Mouse (Mus musculus) liver, embryonic 16.5 days (tissue): ENCODE measurements around the gene Nupl1. TPM values are rescaled to one million over a fixed set of nuclear protein-coding genes. Genes with fewer than 3 reads are reported as not detected.
A peak's percentile ranks its signal among the peaks of the same experiment; 100 is the strongest.

Source experiments
- ATAC-seq: fragments of 200-750 bp; cut with Nextera tagmentation; 2 replicates; pipeline ENCODE4 v1.8.0; 2017; ENCODE audit warnings: low read depth, mild to moderate bottlenecking, moderate number of reproducible peaks, moderate library complexity
- H3K27ac ChIP-seq: fragments of 300-500 bp; sonication (generic); 2 replicates; pipeline ENCODE4 v1.5.1; 2014; ENCODE audit warnings: mild to moderate bottlenecking, low read length
- H3K27me3 ChIP-seq: fragments of 300-500 bp; sonication (generic); 2 replicates; pipeline ENCODE4 v1.6.1; 2014; ENCODE audit warnings: low read depth, low read length, mixed read lengths; ENCODE audit not compliant: control insufficient read depth, insufficient read depth
- H3K36me3 ChIP-seq: fragments of 300-500 bp; sonication (generic); 2 replicates; pipeline ENCODE4 v1.6.1; 2014; ENCODE audit warnings: mild to moderate bottlenecking; ENCODE audit not compliant: control insufficient read depth, insufficient read depth
- H3K4me1 ChIP-seq: fragments of 300-500 bp; sonication (generic); 2 replicates; pipeline ENCODE4 v1.6.1; 2014; ENCODE audit warnings: low read depth, low read length, mixed read lengths; ENCODE audit not compliant: control insufficient read depth
- H3K4me2 ChIP-seq: fragments of 300-500 bp; sonication (generic); 2 replicates; pipeline ENCODE4 v1.6.1; 2014; ENCODE audit warnings: low read depth, low read length, mixed read lengths
- H3K4me3 ChIP-seq: fragments of 300-500 bp; sonication (generic); 2 replicates; pipeline ENCODE4 v1.5.1; 2014; ENCODE audit warnings: low read depth, mild to moderate bottlenecking, low read length
- H3K9ac ChIP-seq: fragments of 300-500 bp; sonication (generic); 2 replicates; pipeline ENCODE4 v1.6.1; 2014; ENCODE audit warnings: low read depth, low read length
- H3K9me3 ChIP-seq: fragments of 300-500 bp; sonication (generic); replicated peaks from 2 replicates; pipeline ENCODE4 v1.6.1; 2016; ENCODE audit warnings: low read length; ENCODE audit not compliant: control insufficient read depth
- WGBS: fragments of 180-500 bp; shearing (Covaris S2); extraction: QIAGEN DNeasy Blood & Tissue Kit; methylation state at CpG from one replicate; pipeline ENCODE4 v1.1.7; 2014; ENCODE audit not compliant: insufficient replicate concordance; 5-methylcytosine and 5-hydroxymethylcytosine counted together
- polyA plus RNA-seq: library from polyadenylated mRNA; unstranded; fragments of >200 nt; fragmentation: Nextera tagmentation; extraction: Ambion mirVana; gene quantifications from 2 replicates; pipeline ENCODE4 v1.2.1, GENCODE M21; 2015

Nupl1 gene
- polyA plus RNA-seq, 1 experiment from 2014 or later: 0.08 TPM

- Histone ChIP-seq H3K9me3 (no peaks in the 10 kb centered on the region), H3K4me2 (no peak overlapping the region), H3K27ac (no peak overlapping the region), H3K27me3 (no peaks in the 10 kb centered on the region), H3K9ac (no peak overlapping the region), H3K4me3 (no peak overlapping the region), H3K36me3 (no peaks in the 10 kb centered on the region), H3K4me1 (no peaks in the 10 kb centered on the region)
- ATAC-seq: no peak
- 77% methylated on average over 7 of the region's 7 CpGs for WGBS
Measured at GRCm38 (mm10) chr14:60209166-60209565, 42.1 kb downstream of the Nupl1 start.

- Histone ChIP-seq H3K27me3 (no peaks in the 10 kb centered on the region), H3K4me2 (no peak overlapping the region)
- WGBS: 71% methylated on average over 6 of the region's 6 CpGs
Measured at GRCm38 (mm10) chr14:60204993-60205392, 46.2 kb downstream of the Nupl1 start.

GRCm38 (mm10) chr14:60196884-60197283 lies 54.3 kb downstream of the Nupl1 start, which contains the start of gene Atp8a2:
Gene Atp8a2 (minus strand): TSS chr14:60197179.
- no peaks in the 10 kb centered on the region for H3K36me3 ChIP-seq
- no peaks in the 10 kb centered on the region for H3K4me1 ChIP-seq
- no peak within 1 kb of the TSS for H3K27ac ChIP-seq
- H3K27me3 ChIP-seq: no peaks in the 10 kb centered on the region
- no peak for ATAC-seq
- H3K9ac ChIP-seq: no peak within 1 kb of the TSS
- H3K9me3 ChIP-seq: no peaks in the 10 kb centered on the region
- no peak within 1 kb of the TSS for H3K4me3 ChIP-seq
- WGBS: 52% methylated on average over 7 of the region's 7 CpGs
- H3K4me2 ChIP-seq: no peak within 1 kb of the TSS

More at GRCm38 (mm10) chr14:60204993-60205392, 46.2 kb downstream of the Nupl1 start:
- no peaks in the 10 kb centered on the region for H3K4me1 ChIP-seq
- no peaks in the 10 kb centered on the region for H3K9me3 ChIP-seq
- ATAC-seq: no peak
- no peak overlapping the region for H3K4me3 ChIP-seq
- H3K9ac ChIP-seq: no peak overlapping the region
- no peaks in the 10 kb centered on the region for H3K36me3 ChIP-seq
- no peak overlapping the region for H3K27ac ChIP-seq

- ATAC-seq: no peak
- Histone ChIP-seq H3K27me3 (no peaks in the 10 kb centered on the region), H3K4me1 (no peaks in the 10 kb centered on the region), H3K9me3 (no peaks in the 10 kb centered on the region), H3K4me2 (no peak overlapping the region), H3K9ac (no peak overlapping the region), H3K27ac (no peak overlapping the region), H3K4me3 (no peak overlapping the region), H3K36me3 (no peaks in the 10 kb centered on the region)
- WGBS: 70% methylated on average over 5 of the region's 5 CpGs
Measured at GRCm38 (mm10) chr14:60195999-60196398, 55.2 kb downstream of the Nupl1 start.

- ATAC-seq: no peak
- WGBS: 27% methylated on average over 1 of the region's 1 CpGs
Measured at GRCm38 (mm10) chr14:60194606-60195005, 56.6 kb downstream of the Nupl1 start.

GRCm38 (mm10) chr14:60189771-60190170 lies 61.5 kb downstream of the Nupl1 start:
- no peak for ATAC-seq
- H3K36me3 ChIP-seq: no peaks in the 10 kb centered on the region
- WGBS: 71% methylated on average over 5 of the region's 5 CpGs

More at GRCm38 (mm10) chr14:60194606-60195005, 56.6 kb downstream of the Nupl1 start:
- H3K27me3 ChIP-seq: no peaks in the 10 kb centered on the region
- H3K4me2 ChIP-seq: no peak overlapping the region
- no peak overlapping the region for H3K27ac ChIP-seq
- no peaks in the 10 kb centered on the region for H3K36me3 ChIP-seq
- no peaks in the 10 kb centered on the region for H3K9me3 ChIP-seq
- no peaks in the 10 kb centered on the region for H3K4me1 ChIP-seq
- H3K4me3 ChIP-seq: no peak overlapping the region
- no peak overlapping the region for H3K9ac ChIP-seq

GRCm38 (mm10) chr14:60188201-60188825 lies 62.9 kb downstream of the Nupl1 start:
- no peak overlapping the region for H3K27ac ChIP-seq
- H3K9me3 ChIP-seq: no peaks in the 10 kb centered on the region
- H3K4me2 ChIP-seq: no peak overlapping the region
- H3K27me3 ChIP-seq: no peaks in the 10 kb centered on the region
- H3K9ac ChIP-seq: no peak overlapping the region
- no peak overlapping the region for H3K4me3 ChIP-seq
- ATAC-seq: no peak
- H3K4me1 ChIP-seq: no peaks in the 10 kb centered on the region
- H3K36me3 ChIP-seq: no peaks in the 10 kb centered on the region
- WGBS: 53% methylated on average over 5 of the region's 5 CpGs

More at GRCm38 (mm10) chr14:60189771-60190170, 61.5 kb downstream of the Nupl1 start:
- no peak overlapping the region for H3K27ac ChIP-seq
- H3K4me1 ChIP-seq: no peaks in the 10 kb centered on the region
- no peak overlapping the region for H3K4me2 ChIP-seq
- no peak overlapping the region for H3K4me3 ChIP-seq
- no peak overlapping the region for H3K9ac ChIP-seq
- no peaks in the 10 kb centered on the region for H3K9me3 ChIP-seq
- H3K27me3 ChIP-seq: no peaks in the 10 kb centered on the region

- peaks cover 6% of the 10 kb centered on the region for H3K4me1 ChIP-seq
- H3K4me3 ChIP-seq: no peak overlapping the region
- peaks cover 20% of the 10 kb centered on the region for H3K27me3 ChIP-seq
- H3K9ac ChIP-seq: no peak overlapping the region
- no peak overlapping the region for H3K4me2 ChIP-seq
- ATAC-seq: no peak
- WGBS: 69% methylated on average over 2 of the region's 2 CpGs
- H3K9me3 ChIP-seq: no peaks in the 10 kb centered on the region
- no peaks in the 10 kb centered on the region for H3K36me3 ChIP-seq
- no peak overlapping the region for H3K27ac ChIP-seq
Measured at GRCm38 (mm10) chr14:60181306-60181705, 69.9 kb downstream of the Nupl1 start.

GRCm38 (mm10) chr14:60178571-60178955 lies 72.7 kb downstream of the Nupl1 start:
- Histone ChIP-seq H3K4me2 (peak overlapping the region; percentile 67), H3K27me3 (peaks cover 26% of the 10 kb centered on the region), H3K27ac (peak overlapping the region; percentile 47), H3K9me3 (no peaks in the 10 kb centered on the region), H3K4me1 (peaks cover 10% of the 10 kb centered on the region), H3K36me3 (no peaks in the 10 kb centered on the region), H3K9ac (0 out of 2 replicates have a peak overlapping the region, but pooled peaks have one; percentile 4), H3K4me3 (peak overlapping the region; percentile 63)
- no peak for ATAC-seq
- WGBS: 10% methylated on average over 2 of the region's 2 CpGs
